Mouse (Mus musculus): ENCODE results near the gene Slc29a4.

GRCm38 (mm10) chr5:142739941-142740340 lies 47.6 kb downstream of the Slc29a4 start:
- TF ChIP-seq CTCF (IDR thresholded peaks at IDR 0.05; ENCODE audit: low read depth) (no peak), EP300 (IDR thresholded peaks at IDR 0.05; ENCODE audit: low read depth) (no peak)

Data from liver, postnatal 0 days (tissue).